Mouse (Mus musculus): ENCODE results near the gene Psen1.

- TF ChIP-seq CTCF (IDR thresholded peaks at IDR 0.05; ENCODE audit: borderline replicate concordance, control insufficient read depth, extremely low read depth, insufficient read depth, low read length, poor library complexity) (no peak), POLR2A (IDR thresholded peaks at IDR 0.05; ENCODE audit: control insufficient read depth, extremely low read depth, insufficient read depth, low read length, poor library complexity) (no peak)
These were observed 44.8 kb upstream of the Psen1 start for GRCm38 (mm10) chr12:83643116-83643515.

All from thymus, adult 2 months (tissue).